Mouse (Mus musculus) spleen, postnatal 10 days (tissue): Measurements from ENCODE around the gene Madcam1.

ENCODE experiments used
- DNase-seq, 2 experiments: peaks; one replicate each; pipeline ENCODE4 v3.0.0; 2021 to 2022; ENCODE audit warnings: low spot score in 2 of 2

Gene Madcam1

GRCm38 (mm10) chr10:79664131-79664665, at the start of gene Madcam1:
Gene Madcam1 (plus strand): TSS chr10:79664559.
- peak; percentile 72 to 86 for DNase-seq

GRCm38 (mm10) chr10:79615860-79616259, 48.5 kb upstream of the Madcam1 start:
- no peak for DNase-seq

GRCm38 (mm10) chr10:79616376-79616775, 48.0 kb upstream of the Madcam1 start:
- DNase-seq = no peak

GRCm38 (mm10) chr10:79623950-79624349, 40.4 kb upstream of the Madcam1 start:
- DNase-seq = no peak

- DNase-seq = no peak
Measured at GRCm38 (mm10) chr10:79625398-79625797, 39.0 kb upstream of the Madcam1 start.

- DNase-seq = no peak
Measured at GRCm38 (mm10) chr10:79626156-79626555, 38.2 kb upstream of the Madcam1 start.

- DNase-seq = no peak
Measured at GRCm38 (mm10) chr10:79628377-79628776, 36.0 kb upstream of the Madcam1 start.

- no peak for DNase-seq
Measured at GRCm38 (mm10) chr10:79631432-79631831, 32.9 kb upstream of the Madcam1 start.

- no peak for DNase-seq
Measured at GRCm38 (mm10) chr10:79633006-79633777, 31.2 kb upstream of the Madcam1 start.

- DNase-seq = no peak
Measured at GRCm38 (mm10) chr10:79636287-79636686, 28.1 kb upstream of the Madcam1 start.

GRCm38 (mm10) chr10:79637128-79638110, 26.9 kb upstream of the Madcam1 start, which contains the start of gene Shc2:
Gene Shc2 (minus strand): TSS chr10:79637918.
- DNase-seq = no peak

- DNase-seq = no peak
Measured at GRCm38 (mm10) chr10:79638486-79639204, 25.7 kb upstream of the Madcam1 start.

- DNase-seq = no peak
Measured at GRCm38 (mm10) chr10:79645711-79646110, 18.6 kb upstream of the Madcam1 start, which contains the start of gene Odf3l2. Gene Odf3l2 (minus strand): TSS chr10:79645738.

- DNase-seq = peak; percentile 42 to 74
Measured at GRCm38 (mm10) chr10:79649070-79649751, 15.1 kb upstream of the Madcam1 start.

GRCm38 (mm10) chr10:79652789-79653188, 11.6 kb upstream of the Madcam1 start:
- DNase-seq = no peak

- DNase-seq = no peak
Measured at GRCm38 (mm10) chr10:79654946-79655395, 9.4 kb upstream of the Madcam1 start.

GRCm38 (mm10) chr10:79658829-79659228, 5.5 kb upstream of the Madcam1 start:
- peak; percentile 18 to 56 for DNase-seq

- peak in 1 of 2 experiments; percentile 50 for DNase-seq
Measured at GRCm38 (mm10) chr10:79660298-79660697, 4.1 kb upstream of the Madcam1 start.

GRCm38 (mm10) chr10:79661861-79662260, 2.5 kb upstream of the Madcam1 start:
- no peak for DNase-seq

- no peak for DNase-seq
Measured at GRCm38 (mm10) chr10:79665051-79665450, 692 bp downstream of the Madcam1 start.

GRCm38 (mm10) chr10:79666493-79666892, 2.1 kb downstream of the Madcam1 start:
- no peak for DNase-seq
